Mouse (Mus musculus) MEL (cell line): Measurements from ENCODE around the gene Ppp1r1c. TPM values are rescaled to one million over a fixed set of nuclear protein-coding genes. Genes with fewer than 3 reads are reported as not detected.

Experiments
- DNase-seq: peaks from one replicate; pipeline ENCODE4 v3.0.0; 2011; ENCODE audit warnings: low read depth, low spot score
- H3K27ac ChIP-seq: 2 replicates; pipeline ENCODE4 v1.5.1; 2012; ENCODE audit warnings: low read depth, mild to moderate bottlenecking, control low read depth, low read length, moderate library complexity; ENCODE audit not compliant: control insufficient read depth
- H3K27me3 ChIP-seq, 2 experiments: fragments of 150-350 bp in 1 of 2; sonication (generic) in 1 of 2; 2 replicates each; pipeline ENCODE4 v1.6.1; 2012; ENCODE audit warnings: low read length in 2 of 2, mild to moderate bottlenecking in 2 of 2, improper control_type of control experiment in 1 of 2, moderate library complexity in 1 of 2; ENCODE audit not compliant: insufficient read depth in 2 of 2, control insufficient read depth in 1 of 2
- H3K36me3 ChIP-seq, 2 experiments: 2 replicates each; pipeline ENCODE4 v1.6.1; 2012 to 2014; ENCODE audit warnings: low read length in 2 of 2, improper control_type of control experiment in 1 of 2, inconsistent platforms in 1 of 2, mild to moderate bottlenecking in 1 of 2; ENCODE audit not compliant: insufficient read depth in 2 of 2, control insufficient read depth in 1 of 2
- H3K4me1 ChIP-seq, 2 experiments: fragments of 150-350 bp in 1 of 2; sonication (generic) in 1 of 2; 2 replicates each; pipeline ENCODE4 v1.6.1; 2012; ENCODE audit warnings: low read length in 2 of 2, improper control_type of control experiment in 1 of 2, mild to moderate bottlenecking in 1 of 2; ENCODE audit not compliant: insufficient read depth in 2 of 2, control insufficient read depth in 1 of 2
- H3K4me3 ChIP-seq, 2 experiments: fragments of 150-350 bp in 1 of 2; sonication (generic) in 1 of 2; 2 replicates each; pipeline ENCODE4 v1.5.1; 2012; ENCODE audit warnings: low read depth in 2 of 2, low read length in 2 of 2, mild to moderate bottlenecking in 2 of 2, moderate library complexity in 2 of 2, control low read depth in 1 of 2, improper control_type of control experiment in 1 of 2; ENCODE audit not compliant: control insufficient read depth in 1 of 2, insufficient read depth in 1 of 2
- H3K79me2 ChIP-seq: 2 replicates; pipeline ENCODE4 v1.6.1; 2012; ENCODE audit warnings: mild to moderate bottlenecking, low read length, moderate library complexity; ENCODE audit not compliant: control insufficient read depth, poor library complexity, insufficient read depth
- H3K9ac ChIP-seq: 2 replicates; pipeline ENCODE4 v1.6.1; 2012; ENCODE audit warnings: low read depth, mild to moderate bottlenecking, control low read depth, low read length, moderate library complexity; ENCODE audit not compliant: control insufficient read depth, poor library complexity, severe bottlenecking
- H3K9me3 ChIP-seq: fragments of 150-350 bp; sonication (generic); replicated peaks from 2 replicates; pipeline ENCODE4 v1.6.1; 2012; ENCODE audit warnings: mild to moderate bottlenecking, low read length, improper control_type of control experiment, moderate library complexity; ENCODE audit not compliant: insufficient read depth
- CHD2 ChIP-seq: IDR thresholded peaks from 2 replicates; pipeline ENCODE4 v1.6.1; 2011; ENCODE audit warnings: low read length, improper control_type of control experiment
- CTCF ChIP-seq, 3 experiments: IDR thresholded peaks in 2 of 3; conservative IDR thresholded peaks in 1 of 3; 2 replicates each; pipeline ENCODE4 v1.5.1; 2011 to 2012; ENCODE audit warnings: low read length in 3 of 3, low read depth in 2 of 3, mild to moderate bottlenecking in 2 of 3, improper control_type of control experiment in 1 of 3, inconsistent platforms in 1 of 3, mixed read lengths in 1 of 3, moderate library complexity in 1 of 3; ENCODE audit not compliant: control insufficient read depth in 1 of 3, insufficient read depth in 1 of 3, poor library complexity in 1 of 3, severe bottlenecking in 1 of 3
- ELF1 ChIP-seq: IDR thresholded peaks from 2 replicates; pipeline ENCODE4 v1.6.1; 2014; ENCODE audit warnings: low read depth, mild to moderate bottlenecking, inconsistent platforms, low read length, improper control_type of control experiment, moderate library complexity
- HCFC1 ChIP-seq: IDR thresholded peaks from 2 replicates; pipeline ENCODE4 v1.6.1; 2012; ENCODE audit warnings: low read depth, mild to moderate bottlenecking, inconsistent platforms, low read length, improper control_type of control experiment, moderate library complexity
- KAT2A ChIP-seq: conservative IDR thresholded peaks from 2 replicates; pipeline ENCODE4 v1.6.1; 2012; ENCODE audit warnings: low read depth, low read length, improper control_type of control experiment, inconsistent platforms
- MXI1 ChIP-seq: IDR thresholded peaks from 2 replicates; pipeline ENCODE4 v1.6.1; 2011; ENCODE audit warnings: mild to moderate bottlenecking, low read depth, low read length, improper control_type of control experiment
- MYB ChIP-seq: IDR thresholded peaks from 2 replicates; pipeline ENCODE4 v1.6.1; 2011; ENCODE audit warnings: mild to moderate bottlenecking, low read depth, low read length, improper control_type of control experiment
- NRF1 ChIP-seq: IDR thresholded peaks from 2 replicates; pipeline ENCODE4 v1.6.1; 2014; ENCODE audit warnings: low read depth, mild to moderate bottlenecking, inconsistent platforms, low read length, improper control_type of control experiment, moderate library complexity; ENCODE audit not compliant: poor library complexity, insufficient read depth, severe bottlenecking
- POLR2A ChIP-seq, 2 experiments: IDR thresholded peaks; 2 replicates each; pipeline ENCODE4 v1.6.1; 2011 to 2012; ENCODE audit warnings: low read length in 2 of 2, mild to moderate bottlenecking in 2 of 2, control low read depth in 1 of 2, improper control_type of control experiment in 1 of 2, low read depth in 1 of 2, moderate library complexity in 1 of 2; ENCODE audit not compliant: control insufficient read depth in 1 of 2, insufficient read depth in 1 of 2, poor library complexity in 1 of 2
- RAD21 ChIP-seq: IDR thresholded peaks from 2 replicates; pipeline ENCODE4 v1.6.1; 2011; ENCODE audit warnings: mild to moderate bottlenecking, low read depth, low read length, improper control_type of control experiment
- RCOR1 ChIP-seq: IDR thresholded peaks from 2 replicates; pipeline ENCODE4 v1.6.1; 2012; ENCODE audit warnings: low read depth, mild to moderate bottlenecking, inconsistent platforms, low read length, improper control_type of control experiment
- SIN3A ChIP-seq: IDR thresholded peaks from 2 replicates; pipeline ENCODE4 v1.6.1; 2012; ENCODE audit warnings: low read length, improper control_type of control experiment, inconsistent platforms
- TAL1 ChIP-seq: IDR thresholded peaks from 2 replicates; pipeline ENCODE4 v1.6.1; 2012; ENCODE audit warnings: mild to moderate bottlenecking, inconsistent platforms, low read length, moderate library complexity, mixed read lengths
- TBP ChIP-seq: IDR thresholded peaks from 2 replicates; pipeline ENCODE4 v1.8.0; 2011; ENCODE audit warnings: low read depth, low read length, improper control_type of control experiment
- ZC3H11A ChIP-seq: IDR thresholded peaks from 2 replicates; pipeline ENCODE4 v1.6.1; 2012; ENCODE audit warnings: low read depth, mild to moderate bottlenecking, inconsistent platforms, low read length, improper control_type of control experiment
- ZNF384 ChIP-seq: IDR thresholded peaks from 2 replicates; pipeline ENCODE4 v1.6.1; 2012; ENCODE audit warnings: low read depth, mild to moderate bottlenecking, inconsistent platforms, low read length, improper control_type of control experiment
- polyA plus RNA-seq, 2 experiments: library from polyadenylated mRNA; stranded (reverse) in 1 of 2; unstranded in 1 of 2; fragments of >175 nt in 1 of 2; fragments of >200 nt in 1 of 2; gene quantifications; 2 replicates each; pipeline versions ENCODE4 v1.2.1 to v1.2.4; 2012; ENCODE audit warnings: low replicate concordance in 2 of 2, low read depth in 1 of 2; ENCODE audit not compliant: insufficient read length in 2 of 2, insufficient read depth in 1 of 2, missing spikeins in 1 of 2
- total RNA-seq: library from RNA; depleted of rRNA; stranded (reverse); fragments of 300-350 nt; gene quantifications from 2 replicates; pipeline ENCODE4 v1.2.3, GENCODE M21; 2012

The Ppp1r1c gene
- total and polyA plus RNA-seq, 3 experiments, result not detected

- TF ChIP-seq KAT2A (no peak), MYB (no peak)
These were observed 46.0 kb upstream of the Ppp1r1c start (continued) for GRCm38 (mm10) chr2:79661486-79662104.

GRCm38 (mm10) chr2:79664532-79665286 is 42.9 kb upstream of the Ppp1r1c start:
- H3K36me3 ChIP-seq, result peaks cover 0 to 7% of the 10 kb centered on the region in 2 experiments; a peak in 2 of 4 replicates
- H3K79me2 ChIP-seq, result no peaks in the 10 kb centered on the region
- no peaks in the 10 kb centered on the region for H3K9me3 ChIP-seq
- no peaks in the 10 kb centered on the region for H3K27me3 ChIP-seq
- TF ChIP-seq POLR2A (IDR thresholded peaks at IDR 0.05; ENCODE audit: control insufficient read depth in 1 of 2, insufficient read depth in 1 of 2, low read depth in 1 of 2, low read length in 2 of 2, poor library complexity in 1 of 2) (no peak), RAD21 (no peak), MXI1 (no peak), HCFC1 (no peak), ZNF384 (no peak), RCOR1 (no peak), CTCF (IDR thresholded peaks at IDR 0.05 in 2 of 3, conservative IDR thresholded peaks at IDR 0.05 in 1 of 3; ENCODE audit: control insufficient read depth in 1 of 3, insufficient read depth in 1 of 3, low read depth in 2 of 3, low read length in 3 of 3, poor library complexity in 1 of 3, severe bottlenecking in 1 of 3) (no peak), CHD2 (no peak), ELF1 (no peak), TAL1 (no peak)
- no peak for DNase-seq
- no peak overlapping the region for H3K9ac ChIP-seq
- H3K4me3 ChIP-seq, result no peak overlapping the region
- no peaks in the 10 kb centered on the region for H3K4me1 ChIP-seq
- no peak overlapping the region for H3K27ac ChIP-seq

DNA sequence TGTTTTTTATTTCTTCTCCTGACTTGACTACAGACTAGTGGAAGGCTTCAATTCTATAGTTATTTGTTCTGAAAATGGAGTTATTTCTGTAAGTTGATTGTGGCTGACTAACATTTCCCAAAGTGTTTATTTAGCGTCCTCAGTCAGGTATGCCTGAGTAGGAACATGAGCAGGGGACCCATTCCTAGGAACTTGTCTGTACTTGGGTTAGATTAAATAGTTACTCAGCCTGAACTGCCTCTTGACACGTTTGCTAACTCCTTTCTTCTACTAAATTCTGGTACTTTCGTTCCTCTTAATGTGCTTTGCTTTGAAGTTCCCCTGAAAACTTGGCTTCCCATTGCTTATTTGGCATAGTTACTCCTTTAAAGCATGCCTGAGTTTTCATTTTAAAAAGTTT is 42.1 kb upstream of the Ppp1r1c start:
- H3K4me1 ChIP-seq, result no peaks in the 10 kb centered on the region
- DNase-seq, result no peak
- H3K9ac ChIP-seq, result no peak overlapping the region
- H3K27me3 ChIP-seq, result no peaks in the 10 kb centered on the region
- H3K79me2 ChIP-seq, result no peaks in the 10 kb centered on the region
- peaks cover 0 to 7% of the 10 kb centered on the region in 2 experiments; a peak in 2 of 4 replicates for H3K36me3 ChIP-seq
- H3K27ac ChIP-seq, result no peak overlapping the region
- H3K9me3 ChIP-seq, result no peaks in the 10 kb centered on the region
- H3K4me3 ChIP-seq, result no peak overlapping the region
- TF ChIP-seq POLR2A (IDR thresholded peaks at IDR 0.05; ENCODE audit: control insufficient read depth in 1 of 2, insufficient read depth in 1 of 2, low read depth in 1 of 2, low read length in 2 of 2, poor library complexity in 1 of 2) (no peak), NRF1 (no peak), SIN3A (no peak), TBP (no peak), ZC3H11A (no peak), CHD2 (no peak)
